Mouse (Mus musculus): Measurements from ENCODE around the gene Gm9573. TPM values are rescaled to one million over a fixed set of nuclear protein-coding genes. Genes with fewer than 3 reads are reported as not detected.
A peak's percentile ranks its signal among the peaks of the same experiment; 100 is the strongest.

Gene Gm9573
- total and polyA plus RNA-seq, 2 experiments from 2014 or later: not detected

GRCm38 (mm10) chr17:35590410-35591218, 35.8 kb downstream of the Gm9573 start:
- Histone ChIP-seq H3K4me2 (ENCODE audit: low read depth, low read length) (0 out of 2 replicates have a peak overlapping the region, but pooled peaks have one; percentile 1), H3K4me3 (ENCODE audit: low read depth, low read length) (no peak overlapping the region), H3K9ac (replicated peaks; ENCODE audit: low read depth, low read length) (no peak overlapping the region), H3K36me3 (replicated peaks; ENCODE audit: control insufficient read depth, insufficient read depth, low read length) (no peaks in the 10 kb centered on the region), H3K27me3 (ENCODE audit: control insufficient read depth, insufficient read depth, low read length) (0 out of 2 replicates have a peak, but pooled peaks cover 1% of the 10 kb centered on the region), H3K9me3 (replicated peaks; ENCODE audit: control insufficient read depth, low read length) (no peaks in the 10 kb centered on the region; the same call in 1 of the 2 replicates), H3K27ac (ENCODE audit: low read depth) (no peak overlapping the region), H3K4me1 (ENCODE audit: control insufficient read depth, insufficient read depth) (no peaks in the 10 kb centered on the region)
- peak; percentile 73 for DNase-seq (ENCODE audit: low spot score)
- TF ChIP-seq CTCF (IDR thresholded peaks at IDR 0.05; ENCODE audit: low read depth): peak; percentile 81
- no peak for TF ChIP-seq EP300 (IDR thresholded peaks at IDR 0.05; ENCODE audit: low read depth)
- ATAC-seq (ENCODE audit: insufficient read depth, low read depth): peak; percentile 60
- WGBS: 43% methylated on average over 21 of the region's 21 CpGs

GRCm38 (mm10) chr17:35588387-35588786, 38.0 kb downstream of the Gm9573 start:
- TF ChIP-seq EP300 (IDR thresholded peaks at IDR 0.05; ENCODE audit: low read depth) (no peak), CTCF (IDR thresholded peaks at IDR 0.05; ENCODE audit: low read depth) (no peak)
- no peaks in the 10 kb centered on the region; the same call in 1 of the 2 replicates for H3K9me3 ChIP-seq (replicated peaks; ENCODE audit: control insufficient read depth, low read length)
- DNase-seq (ENCODE audit: low spot score) (no peak), ATAC-seq (ENCODE audit: insufficient read depth, low read depth) (no peak)
- 0 out of 2 replicates have a peak, but pooled peaks cover 5% of the 10 kb centered on the region for H3K27me3 ChIP-seq (ENCODE audit: control insufficient read depth, insufficient read depth, low read length)
- H3K9ac ChIP-seq (replicated peaks; ENCODE audit: low read depth, low read length): no peak overlapping the region
- H3K27ac ChIP-seq (ENCODE audit: low read depth): no peak overlapping the region
- H3K36me3 ChIP-seq (replicated peaks; ENCODE audit: control insufficient read depth, insufficient read depth, low read length): no peaks in the 10 kb centered on the region
- 25% methylated on average over 4 of the region's 4 CpGs for WGBS
- no peaks in the 10 kb centered on the region for H3K4me1 ChIP-seq (ENCODE audit: control insufficient read depth, insufficient read depth)
- H3K4me3 ChIP-seq (ENCODE audit: low read depth, low read length): no peak overlapping the region
- H3K4me2 ChIP-seq (ENCODE audit: low read depth, low read length): no peak overlapping the region

- no peak for DNase-seq (ENCODE audit: low spot score)
- H3K9ac ChIP-seq (replicated peaks; ENCODE audit: low read depth, low read length): no peak overlapping the region
- H3K4me3 ChIP-seq (ENCODE audit: low read depth, low read length): no peak overlapping the region
- 0 out of 2 replicates have a peak, but pooled peaks cover 5% of the 10 kb centered on the region for H3K27me3 ChIP-seq (ENCODE audit: control insufficient read depth, insufficient read depth, low read length)
- no peak overlapping the region for H3K4me2 ChIP-seq (ENCODE audit: low read depth, low read length)
- TF ChIP-seq EP300 (IDR thresholded peaks at IDR 0.05; ENCODE audit: low read depth) (no peak), CTCF (IDR thresholded peaks at IDR 0.05; ENCODE audit: low read depth) (no peak)
- H3K4me1 ChIP-seq (ENCODE audit: control insufficient read depth, insufficient read depth): no peaks in the 10 kb centered on the region
- 68% methylated on average over 1 of the region's 1 CpGs for WGBS
- no peak for ATAC-seq (ENCODE audit: insufficient read depth, low read depth)
- H3K27ac ChIP-seq (ENCODE audit: low read depth): no peak overlapping the region
- no peaks in the 10 kb centered on the region for H3K36me3 ChIP-seq (replicated peaks; ENCODE audit: control insufficient read depth, insufficient read depth, low read length)
- H3K9me3 ChIP-seq (replicated peaks; ENCODE audit: control insufficient read depth, low read length): no peaks in the 10 kb centered on the region; the same call in 1 of the 2 replicates
Observed at GRCm38 (mm10) chr17:35587291-35587690, 39.1 kb downstream of the Gm9573 start.

- Histone ChIP-seq H3K4me1 (ENCODE audit: control insufficient read depth, insufficient read depth) (no peaks in the 10 kb centered on the region), H3K9me3 (replicated peaks; ENCODE audit: control insufficient read depth, low read length) (no peaks in the 10 kb centered on the region; the same call in 1 of the 2 replicates), H3K27me3 (ENCODE audit: control insufficient read depth, insufficient read depth, low read length) (0 out of 2 replicates have a peak, but pooled peaks cover 5% of the 10 kb centered on the region), H3K9ac (replicated peaks; ENCODE audit: low read depth, low read length) (no peak overlapping the region), H3K36me3 (replicated peaks; ENCODE audit: control insufficient read depth, insufficient read depth, low read length) (no peaks in the 10 kb centered on the region), H3K4me3 (ENCODE audit: low read depth, low read length) (no peak overlapping the region), H3K27ac (ENCODE audit: low read depth) (no peak overlapping the region), H3K4me2 (ENCODE audit: low read depth, low read length) (peak overlapping the region; percentile 42)
- 11% methylated on average over 16 of the region's 16 CpGs for WGBS
- no peak for TF ChIP-seq EP300 (IDR thresholded peaks at IDR 0.05; ENCODE audit: low read depth)
- TF ChIP-seq CTCF (IDR thresholded peaks at IDR 0.05; ENCODE audit: low read depth): peak; percentile 83
- ATAC-seq (ENCODE audit: insufficient read depth, low read depth): peak; percentile 78
- peak; percentile 61 for DNase-seq (ENCODE audit: low spot score)
Observed at GRCm38 (mm10) chr17:35584330-35584937, 42.0 kb downstream of the Gm9573 start.

GRCm38 (mm10) chr17:35582900-35583299, 43.5 kb downstream of the Gm9573 start:
- ATAC-seq (ENCODE audit: insufficient read depth, low read depth) (no peak), DNase-seq (ENCODE audit: low spot score) (no peak)
- no peak for TF ChIP-seq EP300 (IDR thresholded peaks at IDR 0.05; ENCODE audit: low read depth)
- TF ChIP-seq CTCF (IDR thresholded peaks at IDR 0.05; ENCODE audit: low read depth): peak; percentile 38
- 0 out of 2 replicates have a peak, but pooled peaks cover 5% of the 10 kb centered on the region for H3K27me3 ChIP-seq (ENCODE audit: control insufficient read depth, insufficient read depth, low read length)
- WGBS: 91% methylated on average over 1 of the region's 1 CpGs
- H3K4me2 ChIP-seq (ENCODE audit: low read depth, low read length): no peak overlapping the region
- H3K9me3 ChIP-seq (replicated peaks; ENCODE audit: control insufficient read depth, low read length): no peaks in the 10 kb centered on the region; the same call in 1 of the 2 replicates
- no peak overlapping the region for H3K4me3 ChIP-seq (ENCODE audit: low read depth, low read length)
- no peaks in the 10 kb centered on the region for H3K4me1 ChIP-seq (ENCODE audit: control insufficient read depth, insufficient read depth)
- no peaks in the 10 kb centered on the region for H3K36me3 ChIP-seq (replicated peaks; ENCODE audit: control insufficient read depth, insufficient read depth, low read length)
- no peak overlapping the region for H3K9ac ChIP-seq (replicated peaks; ENCODE audit: low read depth, low read length)
- H3K27ac ChIP-seq (ENCODE audit: low read depth): no peak overlapping the region

All from heart, postnatal 0 days (tissue).